Mouse (Mus musculus) forebrain, embryonic 14.5 days (tissue): ENCODE measurements around the gene Dop1b. TPM values are rescaled to one million over a fixed set of nuclear protein-coding genes. Genes with fewer than 3 reads are reported as not detected.
"Not testable (repeated sequence)": the region's sequence is repeated elsewhere in the genome, so short reads cannot be mapped to it uniquely, and the experiment has no call there.

Experiments used
- ATAC-seq: fragments of 200-750 bp; cut with Nextera tagmentation; 2 replicates; pipeline ENCODE4 v1.8.0; 2017; ENCODE audit warnings: mild to moderate bottlenecking, moderate library complexity
- DNase-seq: peaks from one replicate; pipeline ENCODE4 v3.0.0-alpha.2; 2015; ENCODE audit warnings: low spot score
- H3K27ac ChIP-seq: fragments of 300-500 bp; sonication (generic); 2 replicates; pipeline ENCODE4 v1.5.1; 2014; ENCODE audit warnings: low read depth, mild to moderate bottlenecking, control low read depth, low read length, moderate library complexity
- H3K27me3 ChIP-seq: fragments of 300-500 bp; sonication (generic); replicated peaks from 2 replicates; pipeline ENCODE4 v1.6.1; 2014; ENCODE audit warnings: low read length, control low read depth, mixed read lengths; ENCODE audit not compliant: control insufficient read depth, insufficient read depth
- H3K36me3 ChIP-seq: fragments of 300-500 bp; sonication (generic); 2 replicates; pipeline ENCODE4 v1.6.1; 2014; ENCODE audit warnings: low read length, control low read depth; ENCODE audit not compliant: control insufficient read depth, insufficient read depth
- H3K4me1 ChIP-seq: fragments of 300-500 bp; sonication (generic); 2 replicates; pipeline ENCODE4 v1.6.1; 2014; ENCODE audit warnings: antibody characterized with exemption, low read length, control low read depth; ENCODE audit not compliant: control insufficient read depth, insufficient read depth
- H3K4me2 ChIP-seq: fragments of 300-500 bp; sonication (generic); 2 replicates; pipeline ENCODE4 v1.6.1; 2014; ENCODE audit warnings: mild to moderate bottlenecking, control low read depth, low read length
- H3K4me3 ChIP-seq: fragments of 300-500 bp; sonication (generic); 2 replicates; pipeline ENCODE4 v1.5.1; 2014; ENCODE audit warnings: low read depth, low read length, control low read depth
- H3K9ac ChIP-seq: fragments of 300-500 bp; sonication (generic); 2 replicates; pipeline ENCODE4 v1.6.1; 2014; ENCODE audit warnings: mild to moderate bottlenecking, low read length, control low read depth, moderate library complexity
- H3K9me3 ChIP-seq: fragments of 300-500 bp; sonication (generic); replicated peaks from 2 replicates; pipeline ENCODE4 v1.6.1; 2016; ENCODE audit warnings: low read length, control low read depth, mixed read lengths; ENCODE audit not compliant: control insufficient read depth
- WGBS: fragments of 180-500 bp; shearing (Covaris S2); extraction: QIAGEN DNeasy Blood & Tissue Kit; methylation state at CpG from one replicate; pipeline ENCODE4 v1.1.7; 2014; 5-methylcytosine and 5-hydroxymethylcytosine counted together
- polyA plus RNA-seq: library from polyadenylated mRNA; unstranded; fragments of >200 nt; fragmentation: Nextera tagmentation; extraction: Ambion mirVana; gene quantifications from 2 replicates; pipeline ENCODE4 v1.2.1, GENCODE M21; 2014

Dop1b gene
- polyA plus RNA-seq, 1 experiment from 2014 or later = 19.6 TPM

DNA sequence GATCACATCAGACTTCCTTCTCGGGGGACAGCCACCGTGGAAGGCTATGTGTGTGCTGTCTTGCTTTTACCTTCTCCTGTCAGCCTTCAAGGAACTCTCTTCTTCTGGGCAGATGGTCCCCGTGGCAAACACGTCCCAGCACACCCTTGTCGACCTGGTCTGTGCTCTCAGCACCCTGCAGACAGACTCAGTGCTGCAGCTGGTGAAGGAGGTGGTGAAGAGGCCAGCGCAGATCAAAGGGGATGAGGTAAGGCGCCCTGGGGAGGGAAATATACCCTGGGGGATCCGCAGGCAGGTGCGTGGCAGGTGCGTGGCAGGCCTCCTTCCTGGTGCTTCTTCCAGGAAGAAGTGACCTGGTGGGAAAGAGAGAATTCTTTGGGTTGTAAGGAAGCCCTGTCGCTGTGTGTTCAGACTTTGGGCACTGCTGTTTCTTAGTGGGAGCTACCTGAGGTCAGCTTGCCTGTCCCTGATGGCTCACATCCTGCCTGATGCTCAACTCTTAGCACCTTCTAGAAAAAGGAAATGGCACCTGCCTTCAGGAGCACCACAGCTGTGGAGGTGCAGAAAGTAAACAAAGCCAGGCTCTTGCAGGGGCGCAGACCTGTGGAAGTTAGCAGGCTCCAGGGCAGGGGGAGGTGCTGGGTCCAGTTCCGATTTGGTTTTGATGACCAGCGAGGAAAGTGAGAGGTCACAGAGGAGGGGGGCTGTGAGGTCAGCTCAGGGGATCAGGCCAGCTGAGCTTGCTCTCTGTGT is 65.7 kb downstream of the Dop1b start:
- DNase-seq (no peak), ATAC-seq (no peak)
- no peaks in the 10 kb centered on the region for H3K27me3 ChIP-seq
- no peak overlapping the region for H3K27ac ChIP-seq
- H3K9me3 ChIP-seq = no peaks in the 10 kb centered on the region
- no peak overlapping the region for H3K9ac ChIP-seq
- no peaks in the 10 kb centered on the region for H3K4me1 ChIP-seq
- 70% methylated on average over 14 of the region's 14 CpGs for WGBS
- H3K4me3 ChIP-seq = no peak overlapping the region
- no peak overlapping the region for H3K4me2 ChIP-seq
- H3K36me3 ChIP-seq = peaks cover 37% of the 10 kb centered on the region

DNA sequence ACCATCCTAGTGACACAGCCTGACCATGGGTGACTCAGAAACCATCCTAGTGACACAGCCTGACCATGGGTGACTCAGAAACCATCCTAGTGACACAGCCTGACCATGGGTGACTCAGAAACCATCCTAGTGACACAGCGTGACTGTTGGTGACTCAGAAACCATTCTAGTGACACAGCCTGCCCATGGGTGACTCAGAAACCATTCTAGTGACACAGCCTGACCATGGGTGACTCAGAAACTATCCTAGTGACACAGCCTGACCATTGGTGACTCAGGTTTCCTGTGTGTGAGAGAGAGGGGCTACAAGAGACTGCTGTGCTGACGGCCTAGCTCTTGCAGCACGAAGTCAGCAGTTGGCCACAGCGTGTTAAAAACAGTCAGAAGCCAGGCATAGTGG is 66.7 kb downstream of the Dop1b start:
- WGBS = 85% methylated on average over 4 of the region's 4 CpGs
- H3K4me2 ChIP-seq, H3K4me3 ChIP-seq, H3K9ac ChIP-seq, H3K27ac ChIP-seq, H3K4me1 ChIP-seq, H3K9me3 ChIP-seq, DNase-seq, H3K27me3 ChIP-seq, ATAC-seq: not testable (repeated sequence)
- peaks cover 37% of the 10 kb centered on the region for H3K36me3 ChIP-seq

- DNase-seq (no peak), ATAC-seq (no peak)
- no peaks in the 10 kb centered on the region for H3K27me3 ChIP-seq
- H3K36me3 ChIP-seq = peaks cover 41% of the 10 kb centered on the region
- no peak overlapping the region for H3K4me3 ChIP-seq
- H3K9ac ChIP-seq = no peak overlapping the region
- H3K27ac ChIP-seq = no peak overlapping the region
- H3K4me1 ChIP-seq = no peaks in the 10 kb centered on the region
- H3K9me3 ChIP-seq = no peaks in the 10 kb centered on the region
- H3K4me2 ChIP-seq = no peak overlapping the region
- 89% methylated on average over 4 of the region's 4 CpGs for WGBS
These were observed 67.8 kb downstream of the Dop1b start for GRCm38 (mm10) chr16:93779554-93779953.

DNA sequence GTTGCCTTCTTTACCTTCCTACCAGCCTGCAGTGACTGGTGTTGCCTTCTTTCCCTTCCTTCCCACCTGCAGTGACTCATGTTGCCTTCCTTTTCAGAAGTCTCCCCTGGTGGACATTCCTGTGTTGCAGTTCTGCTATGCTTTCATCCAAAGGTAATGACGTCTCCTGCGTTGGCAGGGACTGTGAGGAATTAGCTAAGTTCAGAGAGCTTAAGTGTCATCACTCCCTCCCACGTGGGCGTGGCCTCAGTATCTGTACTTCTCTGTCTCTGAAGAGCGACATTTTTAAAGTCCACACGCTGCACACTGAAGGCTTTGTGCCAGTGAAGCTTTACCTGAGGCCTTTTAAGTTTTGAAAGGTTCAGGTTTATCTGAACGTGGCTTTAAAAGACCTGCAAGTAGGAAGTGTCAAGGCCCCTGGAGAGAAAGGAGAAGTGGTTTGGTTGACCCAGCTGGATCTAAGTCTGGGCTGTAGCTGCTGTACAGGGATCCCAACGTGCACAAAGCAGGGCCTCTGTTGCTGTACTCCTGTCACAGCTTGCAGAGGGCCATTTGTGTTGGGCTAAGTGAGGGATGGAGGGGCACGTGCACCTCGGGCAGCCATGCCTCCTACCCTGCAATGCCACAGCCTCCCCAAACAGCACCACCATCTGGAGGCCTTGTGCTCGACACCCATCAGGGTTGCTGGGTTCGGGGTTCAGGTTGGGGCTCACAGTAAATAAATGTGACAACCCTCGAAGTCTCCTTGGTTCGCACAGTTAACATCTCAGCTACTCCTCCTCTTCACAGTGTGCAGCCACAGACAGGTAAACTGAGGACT is 69.2 kb downstream of the Dop1b start:
- no peak for ATAC-seq
- WGBS = 63% methylated on average over 14 of the region's 14 CpGs
- no peak overlapping the region for H3K9ac ChIP-seq
- no peak overlapping the region for H3K27ac ChIP-seq
- H3K4me3 ChIP-seq = no peak overlapping the region
- peaks cover 41% of the 10 kb centered on the region for H3K36me3 ChIP-seq
- no peak for DNase-seq
- H3K4me2 ChIP-seq = no peak overlapping the region
- H3K9me3 ChIP-seq = no peaks in the 10 kb centered on the region
- no peaks in the 10 kb centered on the region for H3K4me1 ChIP-seq
- H3K27me3 ChIP-seq = no peaks in the 10 kb centered on the region

- no peaks in the 10 kb centered on the region for H3K4me1 ChIP-seq
- H3K4me2 ChIP-seq = no peak overlapping the region
- H3K27me3 ChIP-seq = no peaks in the 10 kb centered on the region
- H3K9ac ChIP-seq = no peak overlapping the region
- ATAC-seq (no peak), DNase-seq (no peak)
- 89% methylated on average over 7 of the region's 7 CpGs for WGBS
- no peak overlapping the region for H3K4me3 ChIP-seq
- H3K9me3 ChIP-seq = no peaks in the 10 kb centered on the region
- H3K36me3 ChIP-seq = peaks cover 27% of the 10 kb centered on the region
- H3K27ac ChIP-seq = no peak overlapping the region
These were observed 72.5 kb downstream of the Dop1b start for GRCm38 (mm10) chr16:93784175-93784574.

- H3K4me2 ChIP-seq = no peak overlapping the region
- H3K36me3 ChIP-seq = peaks cover 21% of the 10 kb centered on the region
- peak; percentile 85 for DNase-seq
- no peak overlapping the region for H3K4me3 ChIP-seq
- no peaks in the 10 kb centered on the region for H3K27me3 ChIP-seq
- H3K27ac ChIP-seq = no peak overlapping the region
- H3K9ac ChIP-seq = no peak overlapping the region
- WGBS = 3% methylated on average over 9 of the region's 9 CpGs
- H3K4me1 ChIP-seq = no peaks in the 10 kb centered on the region
- H3K9me3 ChIP-seq = no peaks in the 10 kb centered on the region
- ATAC-seq = peak; percentile 93
These were observed 74.1 kb downstream of the Dop1b start for GRCm38 (mm10) chr16:93785805-93786204.

GRCm38 (mm10) chr16:93788388-93788787 is 76.7 kb downstream of the Dop1b start:
- Histone ChIP-seq H3K9ac (no peak overlapping the region), H3K9me3 (no peaks in the 10 kb centered on the region), H3K4me3 (no peak overlapping the region), H3K27me3 (no peaks in the 10 kb centered on the region), H3K27ac (no peak overlapping the region), H3K36me3 (peaks cover 18% of the 10 kb centered on the region), H3K4me2 (no peak overlapping the region), H3K4me1 (no peaks in the 10 kb centered on the region)
- no peak for DNase-seq
- no peak for ATAC-seq
- 86% methylated on average over 4 of the region's 4 CpGs for WGBS

- no peak overlapping the region for H3K4me3 ChIP-seq
- H3K9ac ChIP-seq = no peak overlapping the region
- peaks cover 16% of the 10 kb centered on the region for H3K36me3 ChIP-seq
- H3K9me3 ChIP-seq = no peaks in the 10 kb centered on the region
- DNase-seq (no peak), ATAC-seq (no peak)
- H3K4me1 ChIP-seq = no peaks in the 10 kb centered on the region
- WGBS = 92% methylated on average over 8 of the region's 8 CpGs
- H3K4me2 ChIP-seq = no peak overlapping the region
- no peak overlapping the region for H3K27ac ChIP-seq
- H3K27me3 ChIP-seq = no peaks in the 10 kb centered on the region
These were observed 77.2 kb downstream of the Dop1b start for GRCm38 (mm10) chr16:93788881-93789280.
